Mouse (Mus musculus) small intestine, adult 2 months (tissue): ENCODE data around the gene Abhd4. TPM values are rescaled to one million over a fixed set of nuclear protein-coding genes. Genes with fewer than 3 reads are reported as not detected.

ENCODE experiments used
- H3K27ac ChIP-seq: fragments of 200-500 bp; 2 replicates; pipeline ENCODE4 v1.5.1; 2012; ENCODE audit warnings: low read depth, low read length, control low read depth, inconsistent platforms; ENCODE audit not compliant: insufficient read depth
- H3K27me3 ChIP-seq: fragments of 200-500 bp; 2 replicates; pipeline ENCODE4 v1.6.1; 2012; ENCODE audit warnings: mild to moderate bottlenecking, moderate library complexity, low read length, inconsistent platforms; ENCODE audit not compliant: control insufficient read depth, insufficient read depth
- H3K36me3 ChIP-seq: fragments of 200-500 bp; 2 replicates; pipeline ENCODE4 v1.6.1; 2012; ENCODE audit warnings: mild to moderate bottlenecking, low read length, control low read depth, inconsistent platforms; ENCODE audit not compliant: control insufficient read depth, insufficient read depth
- H3K4me1 ChIP-seq: fragments of 200-500 bp; 2 replicates; pipeline ENCODE4 v1.6.1; 2012; ENCODE audit warnings: low read length, inconsistent platforms, mixed read lengths; ENCODE audit not compliant: control insufficient read depth, insufficient read depth, insufficient read length
- H3K4me3 ChIP-seq: fragments of 200-500 bp; 2 replicates; pipeline ENCODE4 v1.5.1; 2012; ENCODE audit warnings: low read depth, mild to moderate bottlenecking, control low read depth, inconsistent platforms, low read length, moderate library complexity
- CTCF ChIP-seq: fragments of 200-500 bp; IDR thresholded peaks from 2 replicates; pipeline ENCODE4 v1.5.1; 2012; ENCODE audit warnings: low read depth, mild to moderate bottlenecking, control low read depth, inconsistent platforms, low read length, moderate library complexity, mixed read lengths; ENCODE audit not compliant: insufficient replicate concordance, insufficient read length; ENCODE audit errors: extremely low read depth
- POLR2A ChIP-seq: fragments of 200-500 bp; IDR thresholded peaks from 2 replicates; pipeline ENCODE4 v1.6.1; 2012; ENCODE audit warnings: low read depth, mild to moderate bottlenecking, control low read depth, inconsistent platforms, low read length, moderate library complexity
- WGBS: fragments of 180-500 bp; shearing (Covaris S2); methylation state at CpG from one replicate; pipeline ENCODE4 v1.1.7; 2018; 5-methylcytosine and 5-hydroxymethylcytosine counted together
- polyA plus RNA-seq: library from polyadenylated mRNA; depleted of rRNA; stranded (reverse); fragments of >200 nt; gene quantifications from 2 replicates; pipeline ENCODE4 v1.2.3, GENCODE M21; 2012

The Abhd4 gene
- polyA plus RNA-seq, 1 experiment, result 53.6 TPM

- TF ChIP-seq POLR2A (no peak), CTCF (no peak)
- H3K36me3 ChIP-seq, result peaks cover 32% of the 10 kb centered on the region
- H3K4me1 ChIP-seq, result peaks cover 23% of the 10 kb centered on the region
- H3K27ac ChIP-seq, result no peak overlapping the region
- H3K27me3 ChIP-seq, result no peaks in the 10 kb centered on the region
- H3K4me3 ChIP-seq, result no peak overlapping the region
- 89% methylated on average over 5 of the region's 5 CpGs for WGBS
Measured at GRCm38 (mm10) chr14:54236881-54237280, 17.1 kb upstream of the Abhd4 start.

DNA sequence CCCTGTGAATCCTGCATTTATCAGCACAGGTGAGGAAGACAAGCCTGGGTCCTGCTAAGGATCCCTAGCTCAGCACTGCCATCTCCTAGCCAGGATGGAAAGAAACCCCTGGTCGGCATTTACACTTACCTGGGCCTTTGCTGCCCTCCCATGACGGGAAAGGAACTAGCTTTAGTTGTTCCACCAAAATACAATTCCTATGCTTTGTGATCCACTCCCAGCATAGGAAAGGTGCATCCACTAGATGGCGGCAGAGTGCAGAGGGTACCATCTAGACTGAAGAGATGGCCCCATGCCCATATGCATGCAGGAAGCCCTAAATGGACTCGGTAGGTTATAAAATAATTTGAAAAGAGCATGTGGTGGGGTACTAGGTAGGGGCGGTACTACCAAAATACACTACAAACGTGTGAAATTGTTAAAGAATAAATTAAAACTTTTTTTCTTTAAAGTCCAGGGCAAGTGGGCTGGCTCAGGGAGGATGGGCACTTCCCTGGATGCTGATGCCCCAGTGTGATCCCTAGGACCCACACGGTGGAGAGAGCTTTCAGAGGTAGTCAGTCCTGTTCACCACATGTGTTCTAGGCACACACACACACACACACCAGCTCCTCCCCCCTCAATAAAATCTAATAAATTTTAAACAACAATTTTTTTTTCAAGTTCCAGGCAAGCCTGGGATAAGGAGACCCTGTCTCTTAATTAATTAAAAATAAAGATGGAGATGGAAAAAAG is 14.8 kb upstream of the Abhd4 start:
- H3K27ac ChIP-seq, result no peak overlapping the region
- H3K27me3 ChIP-seq, result no peaks in the 10 kb centered on the region
- TF ChIP-seq POLR2A, result no peak
- peak; percentile 84; the same call in 1 of the 2 replicates for TF ChIP-seq CTCF
- WGBS, result 7% methylated on average over 7 of the region's 7 CpGs
- H3K36me3 ChIP-seq, result peaks cover 43% of the 10 kb centered on the region
- H3K4me1 ChIP-seq, result peaks cover 8% of the 10 kb centered on the region; the same call in 1 of the 2 replicates
- no peak overlapping the region for H3K4me3 ChIP-seq

DNA sequence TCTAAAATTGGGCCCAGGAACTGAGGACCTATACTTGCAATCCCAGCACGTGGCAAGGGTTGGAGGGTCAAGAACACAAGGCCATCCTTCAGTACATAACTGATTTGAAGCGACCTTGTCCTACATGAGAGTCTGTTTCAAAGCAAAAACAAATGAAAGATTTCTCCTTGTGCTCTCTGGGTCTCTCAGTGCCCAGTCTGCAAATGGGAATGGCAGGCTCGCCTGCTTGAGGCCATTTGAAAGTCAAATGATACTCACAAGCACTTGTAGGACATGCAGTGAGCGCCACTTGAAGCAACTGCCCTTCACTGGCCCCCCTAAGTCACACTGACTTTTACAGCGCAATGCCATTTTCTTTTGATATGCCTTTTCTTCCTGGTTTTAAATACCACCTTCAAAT is 13.4 kb upstream of the Abhd4 start:
- no peaks in the 10 kb centered on the region for H3K27me3 ChIP-seq
- H3K4me3 ChIP-seq, result no peak overlapping the region
- TF ChIP-seq CTCF (no peak), POLR2A (no peak)
- H3K4me1 ChIP-seq, result no peaks in the 10 kb centered on the region; the same call in 1 of the 2 replicates
- 92% methylated on average over 5 of the region's 5 CpGs for WGBS
- H3K27ac ChIP-seq, result no peak overlapping the region
- peaks cover 47% of the 10 kb centered on the region for H3K36me3 ChIP-seq

- no peak for TF ChIP-seq POLR2A
- no peak for TF ChIP-seq CTCF
- Histone ChIP-seq H3K27me3 (no peaks in the 10 kb centered on the region), H3K4me3 (no peak overlapping the region), H3K27ac (no peak overlapping the region), H3K4me1 (peaks cover 6% of the 10 kb centered on the region; the same call in 1 of the 2 replicates), H3K36me3 (peaks cover 53% of the 10 kb centered on the region)
- 20% methylated on average over 3 of the region's 3 CpGs for WGBS
Measured at GRCm38 (mm10) chr14:54244183-54244582, 9.8 kb upstream of the Abhd4 start.

DNA sequence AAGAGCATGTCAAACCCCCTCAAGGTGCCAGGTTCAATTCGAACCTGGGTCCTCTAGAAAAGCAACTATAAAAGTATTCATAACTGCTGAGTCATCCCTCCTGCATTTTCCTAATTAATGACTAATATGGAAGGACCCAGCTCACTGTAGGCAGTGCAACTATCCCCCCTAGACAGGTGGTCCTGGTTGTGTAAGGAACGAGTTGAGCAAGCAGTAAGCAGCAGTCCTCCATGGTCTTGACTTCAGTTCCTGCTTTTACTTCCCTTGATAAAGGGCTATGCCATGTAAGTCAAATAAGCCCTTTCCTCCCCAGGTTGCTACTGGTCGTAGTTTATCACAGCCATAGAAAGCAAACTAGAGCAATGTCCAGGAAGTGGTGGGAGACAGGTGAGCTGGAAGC is 7.8 kb upstream of the Abhd4 start:
- Histone ChIP-seq H3K4me3 (no peak overlapping the region), H3K4me1 (peaks cover 20% of the 10 kb centered on the region; the same call in 1 of the 2 replicates), H3K36me3 (peaks cover 40% of the 10 kb centered on the region), H3K27ac (no peak overlapping the region), H3K27me3 (no peaks in the 10 kb centered on the region)
- WGBS, result 70% methylated on average over 3 of the region's 3 CpGs
- TF ChIP-seq POLR2A (no peak), CTCF (no peak)

GRCm38 (mm10) chr14:54249326-54249725 is 4.7 kb upstream of the Abhd4 start:
- peak overlapping the region; percentile 71 for H3K27ac ChIP-seq
- no peak for TF ChIP-seq POLR2A
- TF ChIP-seq CTCF, result no peak
- H3K4me3 ChIP-seq, result peak overlapping the region; percentile 23
- H3K4me1 ChIP-seq, result peaks cover 23% of the 10 kb centered on the region; the same call in 1 of the 2 replicates
- 23% methylated on average over 9 of the region's 9 CpGs for WGBS
- no peaks in the 10 kb centered on the region for H3K27me3 ChIP-seq
- peaks cover 22% of the 10 kb centered on the region for H3K36me3 ChIP-seq

- Histone ChIP-seq H3K4me1 (peaks cover 25% of the 10 kb centered on the region; the same call in 1 of the 2 replicates), H3K27me3 (no peaks in the 10 kb centered on the region), H3K27ac (peak overlapping the region; percentile 71), H3K4me3 (no peak overlapping the region), H3K36me3 (peaks cover 19% of the 10 kb centered on the region)
- WGBS, result 31% methylated on average over 4 of the region's 4 CpGs
- TF ChIP-seq CTCF (no peak), POLR2A (no peak)
Measured at GRCm38 (mm10) chr14:54250122-54250521, 3.9 kb upstream of the Abhd4 start.
